Mouse (Mus musculus): Measurements from ENCODE around the gene Trak1. TPM values are rescaled to one million over a fixed set of nuclear protein-coding genes. Genes with fewer than 3 reads are reported as not detected.

Trak1 gene
- polyA plus RNA-seq, 1 experiment from 2014 or later: 26.4 TPM

DNA sequence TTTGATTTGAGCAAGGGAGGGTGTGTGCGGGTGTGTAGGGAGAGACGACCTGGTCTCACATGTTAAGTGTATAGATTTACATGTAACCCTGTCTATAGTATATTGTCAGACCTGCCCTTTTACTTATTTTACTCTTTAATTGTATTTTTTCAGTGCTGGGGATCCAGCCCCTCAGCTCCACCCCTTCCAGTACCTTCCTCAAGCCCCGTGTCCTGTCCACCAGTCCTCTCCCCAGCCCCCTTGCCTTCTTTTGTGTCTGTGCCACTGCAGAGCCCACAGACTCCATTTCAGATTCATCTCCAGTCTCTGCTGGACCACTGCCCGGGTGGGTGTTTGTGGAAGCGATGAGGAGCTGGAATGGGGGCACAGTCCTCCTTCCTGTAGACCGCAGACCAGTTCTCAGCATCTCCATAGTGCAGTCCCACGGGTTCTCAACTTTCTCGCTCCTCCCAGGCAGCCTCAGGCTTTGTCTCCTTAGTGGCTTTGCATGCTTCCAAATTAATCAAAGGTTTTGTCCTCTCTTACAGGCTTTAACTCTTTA is 37.1 kb downstream of the Trak1 start:
- no peak overlapping the region for H3K4me2 ChIP-seq (ENCODE audit: low read depth)
- 40% methylated on average over 8 of the region's 8 CpGs for WGBS

GRCm38 (mm10) chr9:121335568-121335967 is 38.3 kb downstream of the Trak1 start:
- no peak for DNase-seq (ENCODE audit: low spot score)
- 0 out of 2 replicates have a peak overlapping the region, but pooled peaks have one; percentile 4 for H3K27ac ChIP-seq (ENCODE audit: low read depth, low read length)
- WGBS: 60% methylated on average over 7 of the region's 7 CpGs
- H3K27me3 ChIP-seq (ENCODE audit: control insufficient read depth, insufficient read depth, low read length): no peaks in the 10 kb centered on the region
- H3K9me3 ChIP-seq (ENCODE audit: control insufficient read depth, low read length): no peaks in the 10 kb centered on the region
- H3K4me1 ChIP-seq (ENCODE audit: control insufficient read depth, insufficient read depth, low read length): peaks cover 49% of the 10 kb centered on the region
- H3K36me3 ChIP-seq (ENCODE audit: control insufficient read depth, insufficient read depth, low read length): no peaks in the 10 kb centered on the region; the same call in 1 of the 2 replicates
- H3K4me2 ChIP-seq (ENCODE audit: low read depth): no peak overlapping the region
- H3K9ac ChIP-seq (ENCODE audit: low read length): no peak overlapping the region
- ATAC-seq (ENCODE audit: insufficient read depth, low FRiP score, low TSS enrichment): no peak
- H3K4me3 ChIP-seq (ENCODE audit: low read depth, low read length): no peak overlapping the region

More for the DNA sequence above, 37.1 kb downstream of the Trak1 start:
- H3K4me1 ChIP-seq (ENCODE audit: control insufficient read depth, insufficient read depth, low read length): peaks cover 49% of the 10 kb centered on the region
- H3K9ac ChIP-seq (ENCODE audit: low read length): peak overlapping the region; percentile 33
- peak overlapping the region; percentile 55; the same call in 1 of the 2 replicates for H3K27ac ChIP-seq (ENCODE audit: low read depth, low read length)
- H3K36me3 ChIP-seq (ENCODE audit: control insufficient read depth, insufficient read depth, low read length): no peaks in the 10 kb centered on the region; the same call in 1 of the 2 replicates
- no peaks in the 10 kb centered on the region for H3K9me3 ChIP-seq (ENCODE audit: control insufficient read depth, low read length)
- ATAC-seq (ENCODE audit: insufficient read depth, low FRiP score, low TSS enrichment) (no peak), DNase-seq (ENCODE audit: low spot score) (no peak)
- no peak overlapping the region for H3K4me3 ChIP-seq (ENCODE audit: low read depth, low read length)
- no peaks in the 10 kb centered on the region for H3K27me3 ChIP-seq (ENCODE audit: control insufficient read depth, insufficient read depth, low read length)

GRCm38 (mm10) chr9:121336324-121336946 is 39.1 kb downstream of the Trak1 start:
- 93% methylated on average over 15 of the region's 15 CpGs for WGBS
- Histone ChIP-seq H3K27ac (ENCODE audit: low read depth, low read length) (no peak overlapping the region), H3K4me1 (ENCODE audit: control insufficient read depth, insufficient read depth, low read length) (peaks cover 46% of the 10 kb centered on the region)

GRCm38 (mm10) chr9:121337216-121337937 is 40.1 kb downstream of the Trak1 start:
- Histone ChIP-seq H3K36me3 (ENCODE audit: control insufficient read depth, insufficient read depth, low read length) (no peaks in the 10 kb centered on the region; the same call in 1 of the 2 replicates), H3K9ac (ENCODE audit: low read length) (no peak overlapping the region), H3K4me1 (ENCODE audit: control insufficient read depth, insufficient read depth, low read length) (peaks cover 36% of the 10 kb centered on the region), H3K4me2 (ENCODE audit: low read depth) (no peak overlapping the region), H3K4me3 (ENCODE audit: low read depth, low read length) (no peak overlapping the region), H3K27ac (ENCODE audit: low read depth, low read length) (peak overlapping the region; percentile 63), H3K9me3 (ENCODE audit: control insufficient read depth, low read length) (no peaks in the 10 kb centered on the region), H3K27me3 (ENCODE audit: control insufficient read depth, insufficient read depth, low read length) (no peaks in the 10 kb centered on the region)
- 60% methylated on average over 9 of the region's 9 CpGs for WGBS
- peak; percentile 43 for DNase-seq (ENCODE audit: low spot score)
- no peak for ATAC-seq (ENCODE audit: insufficient read depth, low FRiP score, low TSS enrichment)

More at GRCm38 (mm10) chr9:121336324-121336946, 39.1 kb downstream of the Trak1 start:
- Histone ChIP-seq H3K4me2 (ENCODE audit: low read depth) (no peak overlapping the region), H3K4me3 (ENCODE audit: low read depth, low read length) (no peak overlapping the region), H3K27me3 (ENCODE audit: control insufficient read depth, insufficient read depth, low read length) (no peaks in the 10 kb centered on the region), H3K9me3 (ENCODE audit: control insufficient read depth, low read length) (no peaks in the 10 kb centered on the region), H3K36me3 (ENCODE audit: control insufficient read depth, insufficient read depth, low read length) (no peaks in the 10 kb centered on the region; the same call in 1 of the 2 replicates), H3K9ac (ENCODE audit: low read length) (no peak overlapping the region)
- ATAC-seq (ENCODE audit: insufficient read depth, low FRiP score, low TSS enrichment) (no peak), DNase-seq (ENCODE audit: low spot score) (no peak)

GRCm38 (mm10) chr9:121337938-121338289 is 40.6 kb downstream of the Trak1 start:
- Histone ChIP-seq H3K9ac (ENCODE audit: low read length) (no peak overlapping the region), H3K4me3 (ENCODE audit: low read depth, low read length) (no peak overlapping the region), H3K4me2 (ENCODE audit: low read depth) (no peak overlapping the region), H3K36me3 (ENCODE audit: control insufficient read depth, insufficient read depth, low read length) (no peaks in the 10 kb centered on the region; the same call in 1 of the 2 replicates), H3K9me3 (ENCODE audit: control insufficient read depth, low read length) (no peaks in the 10 kb centered on the region), H3K27ac (ENCODE audit: low read depth, low read length) (peak overlapping the region; percentile 63), H3K4me1 (ENCODE audit: control insufficient read depth, insufficient read depth, low read length) (peaks cover 32% of the 10 kb centered on the region), H3K27me3 (ENCODE audit: control insufficient read depth, insufficient read depth, low read length) (no peaks in the 10 kb centered on the region)
- DNase-seq (ENCODE audit: low spot score) (no peak), ATAC-seq (ENCODE audit: insufficient read depth, low FRiP score, low TSS enrichment) (no peak; the same call in 1 of the 2 replicates)
- WGBS: 77% methylated on average over 3 of the region's 3 CpGs

GRCm38 (mm10) chr9:121341832-121342231 is 44.5 kb downstream of the Trak1 start:
- no peak overlapping the region for H3K9ac ChIP-seq (ENCODE audit: low read length)
- no peak overlapping the region for H3K4me2 ChIP-seq (ENCODE audit: low read depth)
- 74% methylated on average over 7 of the region's 7 CpGs for WGBS
- no peaks in the 10 kb centered on the region for H3K9me3 ChIP-seq (ENCODE audit: control insufficient read depth, low read length)
- no peak for ATAC-seq (ENCODE audit: insufficient read depth, low FRiP score, low TSS enrichment)
- DNase-seq (ENCODE audit: low spot score): no peak
- no peaks in the 10 kb centered on the region; the same call in 1 of the 2 replicates for H3K36me3 ChIP-seq (ENCODE audit: control insufficient read depth, insufficient read depth, low read length)
- H3K27me3 ChIP-seq (ENCODE audit: control insufficient read depth, insufficient read depth, low read length): no peaks in the 10 kb centered on the region
- peaks cover 11% of the 10 kb centered on the region for H3K4me1 ChIP-seq (ENCODE audit: control insufficient read depth, insufficient read depth, low read length)
- no peak overlapping the region for H3K27ac ChIP-seq (ENCODE audit: low read depth, low read length)
- no peak overlapping the region for H3K4me3 ChIP-seq (ENCODE audit: low read depth, low read length)

DNA sequence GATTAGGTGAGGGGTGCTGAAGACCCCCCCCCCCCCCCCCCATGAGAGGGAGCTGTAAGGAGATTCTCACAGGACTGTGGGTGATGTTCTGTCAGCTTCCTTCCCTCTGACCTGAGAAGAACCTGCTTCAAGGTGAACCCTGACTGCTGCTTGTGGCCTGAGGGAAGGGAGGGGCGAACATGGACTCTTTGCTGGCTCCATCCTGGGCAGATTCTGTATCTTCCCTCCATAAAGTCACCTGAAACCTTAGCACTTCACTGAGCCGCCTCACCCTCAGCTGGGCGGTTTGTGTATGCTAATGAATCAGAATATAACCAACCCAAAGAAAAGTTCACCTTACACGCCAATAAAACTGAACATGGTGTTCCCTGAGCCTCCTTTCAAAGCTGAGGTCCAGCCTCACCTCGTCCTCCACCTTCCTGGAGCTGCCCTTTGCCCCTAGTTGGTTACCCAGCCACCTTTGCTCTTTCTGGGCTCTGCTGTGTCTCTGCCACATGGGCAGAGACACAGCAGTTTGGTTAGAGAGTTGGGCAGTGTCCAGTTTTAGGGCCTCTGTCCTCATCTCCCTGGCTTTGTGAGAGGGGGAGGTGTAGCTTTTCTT is 45.3 kb downstream of the Trak1 start:
- H3K27ac ChIP-seq (ENCODE audit: low read depth, low read length): 0 out of 2 replicates have a peak overlapping the region, but pooled peaks have one; percentile 20
- 87% methylated on average over 5 of the region's 5 CpGs for WGBS
- no peak overlapping the region for H3K9ac ChIP-seq (ENCODE audit: low read length)
- no peaks in the 10 kb centered on the region for H3K9me3 ChIP-seq (ENCODE audit: control insufficient read depth, low read length)
- H3K4me2 ChIP-seq (ENCODE audit: low read depth): no peak overlapping the region
- no peaks in the 10 kb centered on the region; the same call in 1 of the 2 replicates for H3K36me3 ChIP-seq (ENCODE audit: control insufficient read depth, insufficient read depth, low read length)
- peaks cover 8% of the 10 kb centered on the region for H3K4me1 ChIP-seq (ENCODE audit: control insufficient read depth, insufficient read depth, low read length)
- H3K27me3 ChIP-seq (ENCODE audit: control insufficient read depth, insufficient read depth, low read length): no peaks in the 10 kb centered on the region
- no peak for DNase-seq (ENCODE audit: low spot score)
- no peak for ATAC-seq (ENCODE audit: insufficient read depth, low FRiP score, low TSS enrichment)
- H3K4me3 ChIP-seq (ENCODE audit: low read depth, low read length): no peak overlapping the region

- WGBS: 87% methylated on average over 14 of the region's 14 CpGs
- ATAC-seq (ENCODE audit: insufficient read depth, low FRiP score, low TSS enrichment): no peak
- no peaks in the 10 kb centered on the region for H3K9me3 ChIP-seq (ENCODE audit: control insufficient read depth, low read length)
- no peak overlapping the region for H3K27ac ChIP-seq (ENCODE audit: low read depth, low read length)
- H3K4me1 ChIP-seq (ENCODE audit: control insufficient read depth, insufficient read depth, low read length): peaks cover 14% of the 10 kb centered on the region
- no peak overlapping the region for H3K9ac ChIP-seq (ENCODE audit: low read length)
- no peak overlapping the region for H3K4me2 ChIP-seq (ENCODE audit: low read depth)
- H3K27me3 ChIP-seq (ENCODE audit: control insufficient read depth, insufficient read depth, low read length): no peaks in the 10 kb centered on the region
- no peak overlapping the region for H3K4me3 ChIP-seq (ENCODE audit: low read depth, low read length)
- DNase-seq (ENCODE audit: low spot score): no peak
- H3K36me3 ChIP-seq (ENCODE audit: control insufficient read depth, insufficient read depth, low read length): no peaks in the 10 kb centered on the region; the same call in 1 of the 2 replicates
Observed at GRCm38 (mm10) chr9:121343122-121343876, 46.0 kb downstream of the Trak1 start.

All from neural tube, embryonic 11.5 days (tissue).